Mouse (Mus musculus) E14TG2a.4 (cell line): ENCODE measurements around the gene Wnt1.
"Not testable (repeated sequence)": the region's sequence is repeated elsewhere in the genome, so short reads cannot be mapped to it uniquely, and the experiment has no call there.

Source experiments
- H3K27me3 ChIP-seq: 2 replicates; pipeline ENCODE4 v1.6.1; 2014; ENCODE audit warnings: low read length, control low read depth; ENCODE audit not compliant: insufficient read depth
- H3K36me3 ChIP-seq: 2 replicates; pipeline ENCODE4 v1.6.1; 2014; ENCODE audit warnings: low read length, control low read depth; ENCODE audit not compliant: insufficient read depth
- H3K4me1 ChIP-seq: replicated peaks from 2 replicates; pipeline ENCODE4 v1.6.1; 2014; ENCODE audit warnings: low read depth, low read length, control low read depth
- H3K4me3 ChIP-seq: replicated peaks from 2 replicates; pipeline ENCODE4 v1.5.1; 2014; ENCODE audit warnings: mild to moderate bottlenecking, low read length
- H3K9me3 ChIP-seq: 2 replicates; pipeline ENCODE4 v1.6.1; 2014; ENCODE audit warnings: low read length, control low read depth
- CTCF ChIP-seq: conservative IDR thresholded peaks from 2 replicates; pipeline ENCODE4 v1.5.1; 2014; ENCODE audit warnings: low read length
- NANOG ChIP-seq: IDR thresholded peaks from 2 replicates; pipeline ENCODE4 v1.6.1; 2014; ENCODE audit warnings: borderline replicate concordance, low read length, mixed read lengths
- POU5F1 ChIP-seq: IDR thresholded peaks from 2 replicates; pipeline ENCODE4 v1.6.1; 2014; ENCODE audit warnings: low read length, borderline replicate concordance

The Wnt1 gene

GRCm38 (mm10) chr15:98789661-98790535 is at the start of gene Wnt1:
Gene Wnt1, plus strand, starts transcription at chr15:98789857.
- H3K4me3 ChIP-seq = peak within 1 kb of the TSS; percentile 62
- no peak; the same call in 1 of the 2 replicates for TF ChIP-seq CTCF
- TF ChIP-seq POU5F1 = no peak
- TF ChIP-seq NANOG = no peak
- H3K27me3 ChIP-seq = peaks cover 89% of the 10 kb centered on the region
- H3K36me3 ChIP-seq = no peaks in the 10 kb centered on the region
- H3K4me1 ChIP-seq = peaks cover 43% of the 10 kb centered on the region
- H3K9me3 ChIP-seq = no peaks in the 10 kb centered on the region

- TF ChIP-seq CTCF (no peak; the same call in 1 of the 2 replicates), POU5F1 (no peak), NANOG (no peak)
- no peak overlapping the region for H3K4me3 ChIP-seq
- H3K36me3 ChIP-seq = peaks cover 98% of the 10 kb centered on the region
- H3K27me3 ChIP-seq = no peaks in the 10 kb centered on the region
- H3K9me3 ChIP-seq = no peaks in the 10 kb centered on the region
- H3K4me1 ChIP-seq = peaks cover 26% of the 10 kb centered on the region
Observed at GRCm38 (mm10) chr15:98740219-98740618, 49.4 kb upstream of the Wnt1 start.

- Histone ChIP-seq H3K4me3 (no peak overlapping the region), H3K4me1 (peaks cover 32% of the 10 kb centered on the region), H3K9me3 (no peaks in the 10 kb centered on the region), H3K36me3 (peaks cover 95% of the 10 kb centered on the region), H3K27me3 (no peaks in the 10 kb centered on the region)
- TF ChIP-seq POU5F1 (no peak), CTCF (no peak), NANOG (no peak)
Observed at GRCm38 (mm10) chr15:98742766-98743428, 46.8 kb upstream of the Wnt1 start.

GRCm38 (mm10) chr15:98743863-98744262 is 45.8 kb upstream of the Wnt1 start:
- peaks cover 33% of the 10 kb centered on the region for H3K4me1 ChIP-seq
- not testable (repeated sequence) for H3K27me3 ChIP-seq, H3K9me3 ChIP-seq, H3K4me3 ChIP-seq
- peaks cover 91% of the 10 kb centered on the region for H3K36me3 ChIP-seq

GRCm38 (mm10) chr15:98746344-98746965 is 43.2 kb upstream of the Wnt1 start:
- peaks cover 82% of the 10 kb centered on the region for H3K36me3 ChIP-seq
- H3K4me1 ChIP-seq = peaks cover 48% of the 10 kb centered on the region
- no peaks in the 10 kb centered on the region for H3K9me3 ChIP-seq
- H3K4me3 ChIP-seq = no peak overlapping the region
- H3K27me3 ChIP-seq = no peaks in the 10 kb centered on the region
- TF ChIP-seq NANOG (no peak), POU5F1 (no peak), CTCF (no peak)

- H3K4me1 ChIP-seq = peaks cover 53% of the 10 kb centered on the region
- H3K9me3 ChIP-seq = no peaks in the 10 kb centered on the region
- H3K27me3 ChIP-seq = no peaks in the 10 kb centered on the region
- H3K36me3 ChIP-seq = peaks cover 76% of the 10 kb centered on the region
- TF ChIP-seq POU5F1 = no peak
- TF ChIP-seq NANOG = no peak
- TF ChIP-seq CTCF = no peak
- H3K4me3 ChIP-seq = no peak overlapping the region
Observed at GRCm38 (mm10) chr15:98747296-98747695, 42.4 kb upstream of the Wnt1 start.

GRCm38 (mm10) chr15:98749093-98749492 is 40.6 kb upstream of the Wnt1 start:
- Histone ChIP-seq H3K36me3 (peaks cover 65% of the 10 kb centered on the region), H3K27me3 (no peaks in the 10 kb centered on the region), H3K4me3 (no peak overlapping the region), H3K4me1 (peaks cover 51% of the 10 kb centered on the region), H3K9me3 (no peaks in the 10 kb centered on the region)
- no peak for TF ChIP-seq CTCF
- no peak for TF ChIP-seq POU5F1
- TF ChIP-seq NANOG = no peak

GRCm38 (mm10) chr15:98753021-98753423 is 36.6 kb upstream of the Wnt1 start:
- Histone ChIP-seq H3K4me1 (peaks cover 56% of the 10 kb centered on the region), H3K4me3 (no peak overlapping the region), H3K36me3 (peaks cover 55% of the 10 kb centered on the region), H3K27me3 (no peaks in the 10 kb centered on the region), H3K9me3 (no peaks in the 10 kb centered on the region)
- TF ChIP-seq NANOG = no peak
- TF ChIP-seq CTCF = no peak
- no peak for TF ChIP-seq POU5F1
